ENCODE assay signal across 7 mouse cellular contexts in the genomic region with DNA sequence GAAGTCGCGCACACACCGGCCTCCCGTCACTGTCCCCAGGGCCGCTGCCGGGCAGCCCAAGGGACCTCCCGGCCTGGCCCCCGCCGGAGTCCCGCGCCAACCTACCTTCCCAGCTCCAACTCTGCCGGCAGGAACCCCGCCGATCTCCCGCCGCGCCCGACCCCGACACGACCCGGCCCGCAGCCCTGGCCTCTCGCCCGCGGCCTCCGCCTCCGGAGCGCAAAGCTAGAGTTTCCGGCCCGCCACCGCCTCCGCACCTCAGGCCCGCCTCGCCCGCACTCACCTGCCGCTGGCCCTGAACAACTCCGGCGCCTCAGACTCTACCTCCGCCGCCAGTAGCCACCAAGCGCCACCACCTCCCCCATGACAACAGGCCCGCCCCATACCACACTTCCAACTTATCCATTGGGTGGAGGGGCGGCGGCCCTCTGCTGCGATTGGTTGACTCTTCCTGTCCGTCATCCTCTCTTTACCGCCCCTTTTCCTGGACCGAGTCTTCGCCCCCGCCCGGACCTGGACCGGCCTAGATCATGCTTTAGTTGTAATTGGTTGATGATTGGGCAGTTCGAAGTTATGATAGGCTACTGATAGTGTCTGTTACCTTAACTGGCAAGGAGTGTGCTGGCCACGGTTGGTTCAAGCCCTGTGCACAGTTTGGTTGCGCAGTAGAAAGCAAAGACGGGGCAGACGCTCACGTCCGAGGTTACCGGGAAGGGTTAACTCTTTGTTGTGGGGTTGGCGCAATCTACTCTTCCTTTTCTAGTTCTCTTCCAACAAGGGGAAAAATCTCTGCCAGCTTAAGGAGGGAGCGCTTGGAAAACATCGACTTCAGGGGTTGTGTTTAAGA. TPM values are rescaled to one million over a fixed set of nuclear protein-coding genes. Genes with fewer than 3 reads are reported as not detected.
DNase-seq lines count a peak whose midpoint lies in the region; ATAC-seq lines count a peak whose summit lies in the region.

Numb (minus strand) TSS at position 400 of the 847 bp plus-strand sequence.

- peaks cover 15% of the 10 kb centered on the region for H3K4me1 ChIP-seq in embryonic facial prominence, embryonic 12.5 days
- H3K4me1 ChIP-seq in limb, embryonic 11.5 days (ENCODE audit: control insufficient read depth, insufficient read depth, low read length), result no peaks in the 10 kb centered on the region
- peaks cover 12% of the 10 kb centered on the region for H3K4me1 ChIP-seq in midbrain, embryonic 14.5 days (ENCODE audit: control insufficient read depth, insufficient read depth, low read length)

- peak within 1 kb of the TSS; percentile 93 for H3K27ac ChIP-seq in embryonic facial prominence, embryonic 12.5 days
- H3K27ac ChIP-seq in limb, embryonic 11.5 days (replicated peaks; ENCODE audit: low read depth, low read length), result peak within 1 kb of the TSS; percentile 71
- H3K27ac ChIP-seq in midbrain, embryonic 14.5 days (replicated peaks; ENCODE audit: low read depth, low read length), result peak within 1 kb of the TSS; percentile 86

- H3K9ac ChIP-seq in embryonic facial prominence, embryonic 12.5 days, result peak within 1 kb of the TSS; percentile 91
- H3K9ac ChIP-seq in limb, embryonic 11.5 days (ENCODE audit: low read length), result peak within 1 kb of the TSS; percentile 76
- H3K9ac ChIP-seq in midbrain, embryonic 14.5 days (replicated peaks; ENCODE audit: low read length), result peak within 1 kb of the TSS; percentile 76

- no peaks in the 10 kb centered on the region for H3K36me3 ChIP-seq in embryonic facial prominence, embryonic 12.5 days
- H3K36me3 ChIP-seq in limb, embryonic 11.5 days (ENCODE audit: control insufficient read depth, insufficient read depth, low read length), result no peaks in the 10 kb centered on the region
- 0 out of 2 replicates have a peak, but pooled peaks cover under 1% of the 10 kb centered on the region for H3K36me3 ChIP-seq in midbrain, embryonic 14.5 days (ENCODE audit: control insufficient read depth, insufficient read depth, low read length)

- ATAC-seq in embryonic facial prominence, embryonic 12.5 days (ENCODE audit: insufficient number of reproducible peaks, insufficient read depth, low FRiP score, low TSS enrichment), result peak; percentile 100
- peak; percentile 100 for ATAC-seq in limb, embryonic 11.5 days (ENCODE audit: insufficient number of reproducible peaks, low FRiP score, low TSS enrichment, low read depth)
- peak; percentile 100 for ATAC-seq in midbrain, embryonic 14.5 days (ENCODE audit: low FRiP score, low TSS enrichment)

- H3K4me3 ChIP-seq in embryonic facial prominence, embryonic 12.5 days, result peak within 1 kb of the TSS; percentile 94
- peak within 1 kb of the TSS; percentile 90 for H3K4me3 ChIP-seq in limb, embryonic 11.5 days (ENCODE audit: low read depth, low read length)
- peak within 1 kb of the TSS; percentile 96 for H3K4me3 ChIP-seq in midbrain, embryonic 14.5 days (replicated peaks; ENCODE audit: low read depth, low read length)

- peak; percentile 96 for DNase-seq in adrenal gland, postnatal 25 days
- DNase-seq in heart, adult 11 months, result peak; percentile 100
- DNase-seq in kidney, adult 18-20 months, result peak; percentile 98
- peak; percentile 99 for DNase-seq in limb, embryonic 11.5 days (ENCODE audit: low spot score)
- peak; percentile 98 for DNase-seq in midbrain, embryonic 14.5 days
- DNase-seq in spleen, adult 18-20 months, result peak; percentile 94 to 98

- H3K27me3 ChIP-seq in embryonic facial prominence, embryonic 12.5 days, result no peaks in the 10 kb centered on the region
- H3K27me3 ChIP-seq in limb, embryonic 11.5 days (ENCODE audit: control insufficient read depth, insufficient read depth, low read length), result no peaks in the 10 kb centered on the region
- H3K27me3 ChIP-seq in midbrain, embryonic 14.5 days (ENCODE audit: control insufficient read depth, insufficient read depth, low read length), result no peaks in the 10 kb centered on the region

- H3K9me3 ChIP-seq in embryonic facial prominence, embryonic 12.5 days, result no peaks in the 10 kb centered on the region
- no peaks in the 10 kb centered on the region for H3K9me3 ChIP-seq in limb, embryonic 11.5 days (ENCODE audit: control insufficient read depth, low read length)
- no peaks in the 10 kb centered on the region for H3K9me3 ChIP-seq in midbrain, embryonic 14.5 days (ENCODE audit: control insufficient read depth, low read length)

- WGBS in embryonic facial prominence, embryonic 12.5 days, result under 1% methylated on average over 56 of the region's 63 CpGs
- WGBS in limb, embryonic 11.5 days, result under 1% methylated on average over 50 of the region's 63 CpGs
- WGBS in midbrain, embryonic 14.5 days, result under 1% methylated on average over 63 of the region's 63 CpGs

- peak within 1 kb of the TSS; percentile 83 for H3K4me2 ChIP-seq in embryonic facial prominence, embryonic 12.5 days (replicated peaks)
- H3K4me2 ChIP-seq in limb, embryonic 11.5 days (ENCODE audit: low read depth, severe bottlenecking), result peak within 1 kb of the TSS; percentile 71
- peak within 1 kb of the TSS; percentile 91 for H3K4me2 ChIP-seq in midbrain, embryonic 14.5 days (ENCODE audit: low read length)

RNA-seq across cellular contexts. Expression of gene Numb, which starts in this region (rescaled TPM):
- total RNA-seq in adrenal gland, postnatal 25 days (2021), result 47.5 and 52.1 TPM in 2 replicates
- polyA plus RNA-seq in embryonic facial prominence, embryonic 12.5 days (2016; fragmentation: Nextera tagmentation; extraction: Ambion mirVana), result 38.7 and 40.2 TPM in 2 replicates
- 37.6 and 38.0 TPM in 2 replicates for polyA plus RNA-seq in limb, embryonic 11.5 days (2014; fragmentation: Nextera tagmentation; extraction: Ambion mirVana)
- 13.0 and 20.6 TPM in 2 replicates for polyA plus RNA-seq in midbrain, embryonic 14.5 days (2014; fragmentation: Nextera tagmentation; extraction: Ambion mirVana)

Comparison
In these comparisons a context has a peak if more than half of its experiments do, and no peak if none do; other contexts are left out.
1. Peak in every context shown above with its lines: DNase-seq, ATAC-seq, H3K4me3 ChIP-seq and H3K27ac ChIP-seq.